Mouse (Mus musculus): Measurements from ENCODE around the gene Ppp6r2.

Gene Ppp6r2

DNA sequence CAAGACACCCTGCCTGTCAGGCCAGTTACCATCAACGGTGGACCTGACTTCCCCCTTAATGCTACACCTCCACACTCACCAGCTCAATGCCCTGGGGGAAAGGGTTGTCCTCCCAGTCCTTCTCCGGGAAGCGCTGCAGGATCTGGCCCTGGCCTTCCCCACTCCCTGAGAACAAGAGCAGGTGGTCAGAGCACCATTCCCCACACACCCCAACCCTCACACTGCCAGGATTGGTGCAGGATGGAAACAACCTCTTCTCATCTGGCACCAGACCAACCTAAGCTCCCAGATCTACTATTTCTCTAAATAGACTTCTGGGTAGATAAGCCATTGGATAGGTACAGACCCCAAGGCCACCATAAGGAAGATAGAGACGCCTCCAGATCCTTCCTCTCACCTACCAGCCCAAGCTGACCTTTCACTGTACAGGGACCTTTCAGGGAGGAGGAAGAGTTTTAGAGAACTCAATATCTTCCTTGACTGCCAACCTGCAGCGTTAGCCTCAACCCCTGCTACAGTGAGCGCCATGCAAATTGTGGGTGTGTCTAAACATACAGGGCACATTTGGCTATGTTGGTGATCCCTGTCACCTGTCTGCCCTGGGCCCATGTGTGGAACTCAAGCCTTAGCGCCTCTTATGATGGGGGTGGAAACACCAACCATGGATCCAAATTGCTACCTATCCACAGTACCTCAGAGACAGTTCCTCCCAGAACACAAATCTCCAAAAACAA is 97.2 kb downstream of the Ppp6r2 start:
- in situ Hi-C loops (cut with MboI, MseI), result no loop called here

DNA sequence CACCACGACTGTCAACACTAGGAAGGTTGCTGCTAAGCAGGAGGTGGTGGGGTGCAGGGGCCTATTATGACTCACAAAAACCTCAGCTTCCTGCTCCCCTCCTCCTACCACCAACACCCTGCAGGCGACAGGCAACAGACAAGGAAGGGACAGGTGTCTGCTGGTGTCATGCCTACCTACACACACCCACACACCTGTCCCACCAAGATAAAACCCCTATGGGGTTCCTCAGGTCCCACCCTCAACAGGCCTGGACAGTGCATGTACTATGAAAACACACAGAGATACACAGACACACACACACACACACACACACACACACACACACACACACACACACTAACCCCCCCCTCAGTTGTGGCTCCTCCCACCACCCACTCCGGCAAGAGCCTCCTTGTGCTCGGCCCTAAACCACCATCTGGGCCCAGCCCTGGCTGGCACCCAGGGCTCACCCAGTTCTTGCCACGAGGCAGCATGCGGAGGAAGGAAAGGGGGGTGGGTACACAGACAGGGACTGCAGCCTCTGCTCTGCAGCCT is 98.7 kb downstream of the Ppp6r2 start:
- in situ Hi-C loops (cut with MboI, MseI), result no loop called here

DNA sequence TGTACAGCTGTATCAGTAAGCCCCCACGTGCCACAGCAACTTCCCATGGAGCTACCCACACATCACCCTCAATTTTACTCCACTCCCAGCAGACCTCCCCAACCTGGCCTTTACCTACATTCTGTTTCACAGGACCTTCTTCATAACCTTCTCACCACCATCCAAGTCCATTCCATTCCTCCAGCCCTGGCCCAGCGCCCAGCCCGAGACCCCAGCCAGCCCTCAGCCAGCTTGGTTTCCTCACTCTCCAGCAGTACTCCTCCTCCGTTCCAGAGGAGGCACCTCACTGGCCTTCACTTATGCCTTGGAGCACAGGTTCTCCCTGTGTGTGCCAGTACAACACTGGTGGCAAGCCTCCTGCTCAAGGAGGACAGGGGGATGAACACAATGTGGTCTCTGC is 102.0 kb downstream of the Ppp6r2 start:
- in situ Hi-C loops (cut with MboI, MseI), result no loop called here

DNA sequence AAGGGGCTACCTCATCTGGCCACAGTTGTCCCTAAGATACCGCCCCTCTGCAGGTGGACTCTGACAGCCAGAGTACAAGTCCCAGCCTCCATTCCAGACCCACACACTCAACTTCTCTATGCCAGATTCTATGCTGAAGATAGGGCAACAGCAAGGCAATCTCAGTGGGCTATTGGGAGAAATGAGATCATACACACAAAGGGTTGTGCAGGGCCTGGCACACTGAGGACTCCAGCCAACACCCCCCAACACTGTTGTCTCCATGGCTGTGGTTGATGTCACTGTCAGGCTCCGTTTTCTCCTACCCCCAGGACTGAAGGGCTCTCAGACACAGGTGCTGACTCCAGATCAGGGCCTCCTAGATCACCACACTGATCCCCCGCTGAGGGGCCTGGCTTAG is 102.8 kb downstream of the Ppp6r2 start:
- in situ Hi-C loops (cut with MboI, MseI), result no loop called here

DNA sequence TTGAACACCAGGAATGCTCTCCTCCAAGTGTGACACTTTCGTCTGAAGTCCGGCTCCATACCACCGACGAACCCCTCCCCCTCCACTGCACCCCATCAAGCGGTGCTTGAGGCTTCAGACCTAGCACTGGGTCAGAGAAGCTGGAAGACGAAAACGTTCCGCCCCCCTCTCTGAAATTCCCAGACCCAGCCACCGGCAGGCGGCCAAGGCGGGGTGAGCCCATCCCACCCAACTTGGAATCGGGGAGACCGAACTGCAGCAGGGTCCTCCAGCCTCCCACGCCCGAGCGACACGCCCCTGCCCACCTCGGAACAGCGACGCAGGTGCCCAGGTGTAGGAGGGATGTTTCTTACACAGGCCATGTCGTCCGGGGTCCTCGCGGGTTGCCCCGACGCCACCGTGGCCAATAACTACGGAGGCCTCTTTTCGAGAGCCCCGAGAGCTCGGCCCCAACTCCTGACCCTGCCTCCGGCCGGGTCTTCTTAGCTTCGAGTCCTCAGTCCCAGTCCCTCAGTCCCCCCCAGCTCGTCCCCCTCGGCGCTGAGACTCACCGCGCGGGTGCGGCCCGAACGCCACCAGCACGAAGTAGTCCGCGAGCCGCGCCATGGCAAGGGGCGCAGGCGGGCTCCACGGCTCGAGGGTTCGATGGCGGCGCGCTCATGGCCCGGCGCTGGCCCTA is 103.3 kb downstream of the Ppp6r2 start:
- in situ Hi-C loops (cut with MboI, MseI), result no loop called here

DNA sequence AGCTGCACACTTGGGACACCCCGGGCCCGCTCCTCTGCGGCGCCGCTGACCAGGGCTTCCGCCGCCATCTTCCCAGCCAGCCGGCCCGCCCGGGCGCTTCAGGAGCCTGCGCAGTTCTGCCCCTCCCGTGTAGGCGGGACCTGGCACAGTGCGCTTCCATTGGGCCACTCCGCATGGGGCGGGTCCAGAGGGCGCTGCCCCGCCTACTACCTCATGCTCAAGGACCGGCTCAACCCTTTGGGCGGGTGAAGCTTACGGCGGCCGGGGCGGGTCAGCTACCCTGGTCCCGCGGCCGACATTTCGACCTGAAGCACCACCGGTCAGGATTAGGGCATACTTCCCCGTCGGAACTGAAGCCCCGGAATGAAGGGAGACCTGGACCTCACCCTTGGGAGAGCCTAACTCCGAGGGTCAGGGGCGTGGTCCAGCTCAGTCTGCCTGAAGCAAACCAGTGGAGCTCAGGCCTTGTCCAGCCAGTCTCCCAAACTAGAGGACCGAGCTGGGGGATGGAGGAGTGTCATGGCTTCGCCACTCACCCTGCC is 103.9 kb downstream of the Ppp6r2 start, which contains the start of gene Sbf1:
TSS of gene Sbf1 (minus strand) at position 122 of the 542 bp plus-strand sequence.
- in situ Hi-C loops (cut with MboI, MseI), result no loop called here

DNA sequence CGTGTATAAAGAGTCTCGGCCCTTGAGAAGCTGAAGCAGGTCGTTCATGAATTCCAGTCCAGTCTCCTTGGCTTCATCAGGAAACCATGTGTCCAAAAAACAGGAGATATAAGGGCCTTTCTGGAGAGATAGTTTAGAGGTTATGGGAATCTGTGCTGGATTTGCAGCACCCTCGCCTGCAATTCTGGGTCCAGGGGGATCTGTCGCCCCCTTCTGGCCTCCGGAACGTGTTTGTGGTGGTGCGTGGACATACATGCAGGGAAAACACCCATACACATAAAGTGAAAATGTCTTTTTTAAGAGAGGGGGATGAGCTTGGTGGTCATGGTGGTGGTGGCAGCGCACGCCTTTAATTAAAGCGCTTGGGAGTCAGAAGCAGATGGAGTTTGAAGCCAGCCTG is 104.8 kb downstream of the Ppp6r2 start:
- in situ Hi-C loops (cut with MboI, MseI), result no loop called here

- in situ Hi-C loops (cut with MboI, MseI), result no loop called here
These were observed 109.9 kb downstream of the Ppp6r2 start for GRCm38 (mm10) chr15:89321264-89321663.

GRCm38 (mm10) chr15:89322670-89323522 is 111.5 kb downstream of the Ppp6r2 start, which contains the start of gene Adm2:
Gene Adm2 (plus strand): TSS chr15:89322720.
- in situ Hi-C loops (cut with MboI, MseI), result no loop called here

DNA sequence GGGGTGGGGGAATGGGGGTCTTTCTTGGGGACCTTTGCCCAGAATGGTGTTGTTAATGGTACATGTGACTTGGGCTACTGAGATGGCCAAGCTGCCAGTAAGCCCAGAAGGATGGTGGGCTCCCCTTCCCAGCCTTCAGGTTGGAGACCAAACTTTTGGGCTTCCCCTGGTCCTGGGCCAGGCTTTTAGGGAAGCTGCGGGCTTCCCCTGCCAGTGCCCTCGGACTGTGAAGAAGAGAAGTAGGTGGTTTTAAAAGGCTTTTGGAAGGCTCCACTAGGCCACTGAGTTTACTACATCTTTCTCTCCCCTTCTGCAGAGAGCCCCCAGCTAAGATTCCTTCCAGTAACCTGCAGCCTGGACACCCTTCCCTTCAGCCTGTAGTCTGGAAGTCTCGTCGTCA is 112.3 kb downstream of the Ppp6r2 start:
- in situ Hi-C loops (cut with MboI, MseI), result no loop called here

GRCm38 (mm10) chr15:89326441-89326840 is 115.1 kb downstream of the Ppp6r2 start:
- in situ Hi-C loops (cut with MboI, MseI), result no loop called here

DNA sequence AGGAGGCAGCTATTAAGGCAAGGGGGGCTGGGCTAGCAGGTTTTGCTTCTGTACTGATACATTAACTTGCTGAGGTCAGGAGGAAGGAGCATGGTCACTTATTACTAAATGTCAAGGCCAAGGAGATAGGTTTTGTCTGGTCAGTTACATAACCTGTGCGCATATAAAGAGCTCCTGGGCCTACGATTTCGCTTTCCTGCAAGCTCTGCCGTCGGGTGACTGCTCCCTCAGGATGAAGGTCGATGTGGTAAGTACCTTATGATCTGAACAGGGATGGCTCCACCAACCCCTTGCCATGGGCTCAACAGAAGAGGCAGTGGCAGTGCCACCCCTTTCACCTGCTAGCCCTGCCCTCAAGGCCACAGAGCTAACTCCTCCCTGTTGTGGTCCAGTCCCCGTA is 122.9 kb downstream of the Ppp6r2 start, which contains the start of gene Miox:
TSS of gene Miox (plus strand) at position 128 of the 400 bp plus-strand sequence.
- in situ Hi-C loops (cut with MboI, MseI), result no loop called here

- in situ Hi-C loops (cut with MboI, MseI), result no loop called here
These were observed 123.6 kb downstream of the Ppp6r2 start for GRCm38 (mm10) chr15:89334774-89335537.

GRCm38 (mm10) chr15:89336422-89336821 is 125.1 kb downstream of the Ppp6r2 start:
- in situ Hi-C loops (cut with MboI, MseI), result no loop called here
